Mouse (Mus musculus): Measurements from ENCODE around the gene Ly6g5b. TPM values are rescaled to one million over a fixed set of nuclear protein-coding genes. Genes with fewer than 3 reads are reported as not detected.

Gene Ly6g5b
- 0.56 and 0.66 TPM in 2 replicates for polyA plus RNA-seq (2015; fragmentation: Nextera tagmentation; extraction: Ambion mirVana)

GRCm38 (mm10) chr17:35115046-35116019 is at the start of gene Ly6g5b:
Gene Ly6g5b, minus strand, starts transcription at chr17:35115428.
- WGBS: 86% methylated on average over 8 of the region's 8 CpGs
- Histone ChIP-seq H3K4me1 (ENCODE audit: control insufficient read depth, insufficient read depth, low read length) (peaks cover 9% of the 10 kb centered on the region), H3K4me2 (ENCODE audit: low read depth, low read length) (no peak within 1 kb of the TSS), H3K36me3 (ENCODE audit: control insufficient read depth, insufficient read depth, low read length) (peaks cover 6% of the 10 kb centered on the region; the same call in 1 of the 2 replicates), H3K27me3 (replicated peaks; ENCODE audit: control insufficient read depth, insufficient read depth, low read length) (no peaks in the 10 kb centered on the region), H3K27ac (ENCODE audit: low read length) (no peak within 1 kb of the TSS), H3K4me3 (ENCODE audit: low read length) (no peak within 1 kb of the TSS), H3K9ac (ENCODE audit: low read depth, low read length) (no peak within 1 kb of the TSS), H3K9me3 (ENCODE audit: control insufficient read depth, low read length) (no peaks in the 10 kb centered on the region)
- ATAC-seq: no peak

DNA sequence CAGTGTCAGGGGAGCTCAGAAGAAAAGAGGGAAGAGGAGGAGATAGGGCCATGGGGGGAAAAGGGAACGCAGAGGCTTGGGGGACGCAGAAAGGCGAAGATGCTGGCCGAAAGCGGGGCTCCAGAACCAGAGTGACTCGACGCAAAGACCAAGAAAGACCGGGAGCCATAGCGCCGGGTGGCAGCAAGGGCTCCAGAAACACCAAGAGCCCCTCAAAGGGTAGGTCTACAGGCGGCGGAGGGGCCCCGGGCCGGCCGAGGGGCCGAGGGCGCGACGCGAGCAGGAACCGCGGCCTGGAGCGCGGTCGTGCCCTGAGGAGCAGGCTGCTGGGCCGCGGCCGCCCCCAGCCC is 49.0 kb upstream of the Ly6g5b start:
- H3K4me2 ChIP-seq (ENCODE audit: low read depth, low read length): peak overlapping the region; percentile 77
- peak overlapping the region; percentile 93 for H3K27ac ChIP-seq (ENCODE audit: low read length)
- peak overlapping the region; percentile 99 for H3K4me3 ChIP-seq (ENCODE audit: low read length)
- WGBS: 0% methylated on average over 25 of the region's 28 CpGs
- peaks cover 20% of the 10 kb centered on the region for H3K4me1 ChIP-seq (ENCODE audit: control insufficient read depth, insufficient read depth, low read length)
- peaks cover 23% of the 10 kb centered on the region for H3K36me3 ChIP-seq (ENCODE audit: control insufficient read depth, insufficient read depth, low read length)
- no peak for ATAC-seq
- no peaks in the 10 kb centered on the region for H3K9me3 ChIP-seq (ENCODE audit: control insufficient read depth, low read length)
- H3K9ac ChIP-seq (ENCODE audit: low read depth, low read length): peak overlapping the region; percentile 100
- no peaks in the 10 kb centered on the region for H3K27me3 ChIP-seq (replicated peaks; ENCODE audit: control insufficient read depth, insufficient read depth, low read length)

DNA sequence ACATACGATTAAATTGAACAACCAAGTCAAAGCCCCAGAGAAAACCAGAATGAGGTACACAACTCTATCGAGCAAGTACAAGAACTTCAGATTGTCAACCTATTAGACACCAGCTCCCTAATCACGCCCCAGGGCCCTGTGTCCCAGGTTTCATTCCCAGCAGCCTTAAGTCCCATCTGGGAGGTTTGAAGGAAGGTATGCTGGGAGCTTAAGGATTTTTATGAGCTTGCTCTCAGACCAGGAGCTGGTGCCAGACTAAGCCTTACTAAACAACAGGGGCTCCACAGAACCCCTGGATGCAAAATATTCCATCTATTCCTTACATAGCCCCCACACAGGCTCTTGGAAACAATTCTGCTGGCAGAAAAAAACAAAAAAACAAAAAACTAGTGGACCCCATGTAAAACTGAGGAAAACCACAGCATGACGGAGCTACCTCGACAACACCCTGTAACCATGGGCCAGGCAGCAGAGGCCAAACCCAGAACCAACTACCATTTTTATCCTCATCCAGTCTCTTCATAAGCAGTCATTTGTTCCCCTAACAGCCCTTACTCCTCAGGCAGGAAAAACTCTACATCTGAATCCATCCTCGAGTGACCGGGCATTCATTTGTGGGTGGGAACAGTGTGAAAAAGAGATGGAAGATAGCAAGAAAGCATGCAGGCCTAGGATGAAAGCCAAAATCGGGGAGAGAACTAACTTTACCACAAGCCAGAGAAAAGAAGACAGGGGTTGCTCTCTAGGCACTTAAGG is 48.3 kb upstream of the Ly6g5b start:
- ATAC-seq: no peak
- 7% methylated on average over 8 of the region's 8 CpGs for WGBS

GRCm38 (mm10) chr17:35162730-35163129 is 47.5 kb upstream of the Ly6g5b start:
- Histone ChIP-seq H3K9me3 (ENCODE audit: control insufficient read depth, low read length) (no peaks in the 10 kb centered on the region), H3K4me3 (ENCODE audit: low read length) (peak overlapping the region; percentile 99), H3K9ac (ENCODE audit: low read depth, low read length) (peak overlapping the region; percentile 100), H3K36me3 (ENCODE audit: control insufficient read depth, insufficient read depth, low read length) (peaks cover 36% of the 10 kb centered on the region), H3K4me2 (ENCODE audit: low read depth, low read length) (peak overlapping the region; percentile 77), H3K4me1 (ENCODE audit: control insufficient read depth, insufficient read depth, low read length) (peaks cover 20% of the 10 kb centered on the region), H3K27ac (ENCODE audit: low read length) (no peak overlapping the region), H3K27me3 (replicated peaks; ENCODE audit: control insufficient read depth, insufficient read depth, low read length) (no peaks in the 10 kb centered on the region)
- no peak for ATAC-seq
- WGBS: 34% methylated on average over 12 of the region's 12 CpGs

More for the DNA sequence above, 48.3 kb upstream of the Ly6g5b start:
- no peaks in the 10 kb centered on the region for H3K9me3 ChIP-seq (ENCODE audit: control insufficient read depth, low read length)
- peaks cover 29% of the 10 kb centered on the region for H3K36me3 ChIP-seq (ENCODE audit: control insufficient read depth, insufficient read depth, low read length)
- H3K27ac ChIP-seq (ENCODE audit: low read length): peak overlapping the region; percentile 93
- peak overlapping the region; percentile 99 for H3K4me3 ChIP-seq (ENCODE audit: low read length)
- no peaks in the 10 kb centered on the region for H3K27me3 ChIP-seq (replicated peaks; ENCODE audit: control insufficient read depth, insufficient read depth, low read length)
- H3K4me2 ChIP-seq (ENCODE audit: low read depth, low read length): peak overlapping the region; percentile 77
- peaks cover 20% of the 10 kb centered on the region for H3K4me1 ChIP-seq (ENCODE audit: control insufficient read depth, insufficient read depth, low read length)
- peak overlapping the region; percentile 100 for H3K9ac ChIP-seq (ENCODE audit: low read depth, low read length)

GRCm38 (mm10) chr17:35162121-35162520 is 46.9 kb upstream of the Ly6g5b start:
- no peaks in the 10 kb centered on the region for H3K9me3 ChIP-seq (ENCODE audit: control insufficient read depth, low read length)
- H3K4me3 ChIP-seq (ENCODE audit: low read length): no peak overlapping the region
- 67% methylated on average over 14 of the region's 14 CpGs for WGBS
- no peak for ATAC-seq
- 0 out of 2 replicates have a peak overlapping the region, but pooled peaks have one; percentile 9 for H3K9ac ChIP-seq (ENCODE audit: low read depth, low read length)
- peaks cover 42% of the 10 kb centered on the region for H3K36me3 ChIP-seq (ENCODE audit: control insufficient read depth, insufficient read depth, low read length)
- peak overlapping the region; percentile 77 for H3K4me2 ChIP-seq (ENCODE audit: low read depth, low read length)
- H3K4me1 ChIP-seq (ENCODE audit: control insufficient read depth, insufficient read depth, low read length): peaks cover 20% of the 10 kb centered on the region
- no peak overlapping the region for H3K27ac ChIP-seq (ENCODE audit: low read length)
- H3K27me3 ChIP-seq (replicated peaks; ENCODE audit: control insufficient read depth, insufficient read depth, low read length): no peaks in the 10 kb centered on the region

DNA sequence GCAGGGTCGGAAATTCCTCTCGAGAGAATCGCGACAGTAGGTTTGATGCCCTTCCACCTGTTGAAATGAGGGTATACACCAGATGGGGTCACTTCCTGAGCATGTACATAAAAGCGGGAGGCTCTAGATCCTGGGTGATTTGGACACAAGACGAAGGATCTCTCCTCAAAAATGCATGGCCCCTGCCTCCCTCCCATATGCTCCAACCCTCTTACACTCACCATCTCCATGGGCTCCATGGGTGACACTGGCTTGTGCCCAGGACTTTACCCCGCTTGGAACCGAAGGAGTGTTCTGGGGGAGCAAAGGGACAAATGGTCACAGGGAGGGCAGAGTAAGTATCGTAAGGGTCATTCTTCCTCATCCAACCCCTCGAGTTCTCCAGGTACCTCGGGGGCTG is 46.2 kb upstream of the Ly6g5b start:
- WGBS: 87% methylated on average over 11 of the region's 11 CpGs
- Histone ChIP-seq H3K36me3 (ENCODE audit: control insufficient read depth, insufficient read depth, low read length) (peaks cover 49% of the 10 kb centered on the region), H3K27me3 (replicated peaks; ENCODE audit: control insufficient read depth, insufficient read depth, low read length) (no peaks in the 10 kb centered on the region), H3K9me3 (ENCODE audit: control insufficient read depth, low read length) (no peaks in the 10 kb centered on the region), H3K9ac (ENCODE audit: low read depth, low read length) (no peak overlapping the region), H3K4me2 (ENCODE audit: low read depth, low read length) (no peak overlapping the region), H3K4me1 (ENCODE audit: control insufficient read depth, insufficient read depth, low read length) (peaks cover 19% of the 10 kb centered on the region), H3K4me3 (ENCODE audit: low read length) (no peak overlapping the region), H3K27ac (ENCODE audit: low read length) (no peak overlapping the region)
- ATAC-seq: no peak

- ATAC-seq: no peak
- Histone ChIP-seq H3K36me3 (ENCODE audit: control insufficient read depth, insufficient read depth, low read length) (peaks cover 64% of the 10 kb centered on the region), H3K4me1 (ENCODE audit: control insufficient read depth, insufficient read depth, low read length) (peaks cover 12% of the 10 kb centered on the region), H3K4me3 (ENCODE audit: low read length) (no peak overlapping the region), H3K4me2 (ENCODE audit: low read depth, low read length) (no peak overlapping the region), H3K27ac (ENCODE audit: low read length) (no peak overlapping the region), H3K9me3 (ENCODE audit: control insufficient read depth, low read length) (no peaks in the 10 kb centered on the region), H3K9ac (ENCODE audit: low read depth, low read length) (no peak overlapping the region), H3K27me3 (replicated peaks; ENCODE audit: control insufficient read depth, insufficient read depth, low read length) (no peaks in the 10 kb centered on the region)
- 86% methylated on average over 7 of the region's 7 CpGs for WGBS
Measured at GRCm38 (mm10) chr17:35159638-35160037, 44.4 kb upstream of the Ly6g5b start.

DNA sequence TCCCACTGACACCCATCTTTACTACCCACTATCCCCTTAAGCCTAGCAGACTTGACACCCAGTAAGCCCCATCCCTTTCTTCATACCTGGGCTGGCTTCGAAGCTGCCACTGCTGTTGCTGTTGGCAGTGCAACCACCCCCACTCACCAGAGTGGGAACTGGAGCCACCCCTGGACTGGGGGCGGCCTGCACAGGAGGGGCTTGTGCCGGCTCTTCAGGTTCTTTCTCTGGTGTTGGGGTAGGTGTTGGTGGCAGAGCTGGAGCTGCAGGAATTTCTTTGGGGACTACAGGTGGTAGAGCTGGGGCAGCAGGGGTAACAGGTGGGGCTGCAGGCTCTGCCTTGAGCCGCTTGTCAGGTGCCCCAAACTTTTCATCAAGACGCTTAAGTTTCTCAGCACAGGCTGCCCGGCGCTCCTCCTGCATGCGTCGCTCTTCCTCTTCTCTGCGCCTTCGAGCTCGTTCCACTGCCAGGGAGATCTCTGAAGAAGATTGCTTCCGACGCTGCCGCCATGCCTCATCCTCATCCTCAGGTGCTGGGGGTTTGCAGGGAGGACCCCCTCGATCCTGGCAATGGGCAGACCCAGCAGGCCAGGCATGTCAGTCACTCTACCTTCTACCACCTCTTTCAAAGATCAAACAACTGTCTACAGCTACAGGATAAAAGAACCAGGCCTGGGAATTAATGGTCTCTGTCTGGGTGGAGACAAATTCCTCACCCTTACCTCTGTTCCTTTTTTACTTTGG is 43.8 kb upstream of the Ly6g5b start:
- Histone ChIP-seq H3K9me3 (ENCODE audit: control insufficient read depth, low read length) (no peaks in the 10 kb centered on the region), H3K4me1 (ENCODE audit: control insufficient read depth, insufficient read depth, low read length) (peaks cover 12% of the 10 kb centered on the region), H3K4me2 (ENCODE audit: low read depth, low read length) (no peak overlapping the region), H3K27ac (ENCODE audit: low read length) (no peak overlapping the region), H3K4me3 (ENCODE audit: low read length) (no peak overlapping the region), H3K27me3 (replicated peaks; ENCODE audit: control insufficient read depth, insufficient read depth, low read length) (no peaks in the 10 kb centered on the region), H3K36me3 (ENCODE audit: control insufficient read depth, insufficient read depth, low read length) (peaks cover 69% of the 10 kb centered on the region), H3K9ac (ENCODE audit: low read depth, low read length) (no peak overlapping the region)
- WGBS: 95% methylated on average over 16 of the region's 16 CpGs
- ATAC-seq: no peak
